Comparison of ENCODE assay signal across 26 mouse cellular contexts in the genomic region with DNA sequence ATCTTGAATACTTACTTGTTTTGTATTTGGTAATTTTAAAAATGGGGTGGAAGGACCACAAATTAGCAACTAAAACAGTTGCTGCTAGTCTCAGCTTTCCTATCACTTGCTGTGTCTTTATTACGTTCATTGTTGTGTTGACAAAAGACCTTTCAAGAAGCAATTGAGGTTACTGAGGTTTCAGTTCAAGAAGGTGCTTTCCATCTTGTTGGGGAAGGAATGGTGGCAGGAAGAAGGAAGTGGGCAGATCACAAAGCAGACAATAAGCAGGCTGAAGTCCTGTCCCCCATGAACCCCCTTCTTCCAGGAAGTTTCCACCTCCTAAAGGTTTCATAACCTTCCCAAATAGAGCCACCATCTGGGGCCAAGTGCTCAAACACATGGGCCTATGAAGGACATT.
DNase-seq lines count a peak whose midpoint lies in the region; ATAC-seq and TF ChIP-seq lines count a peak whose summit lies in the region.
"Had no signal": no experiment of that assay in that cellular context is flagged by ENCODE, and none has a peak within 500 bp of the region (broad histone marks: within the 10 kb centered on the region; RNA-seq: fewer than 3 reads in every experiment).

No protein-coding gene starts in this region.

- no peak for TF ChIP-seq POLR2A in spleen, adult 2 months (IDR thresholded peaks at IDR 0.05; ENCODE audit: low read depth, low read length)

- H3K36me3 ChIP-seq in spleen, adult 2 months (ENCODE audit: control insufficient read depth, insufficient read depth, low read length) = no peaks in the 10 kb centered on the region
- H3K36me3 ChIP-seq: intestine, embryonic 15.5 days had no signal

- peaks cover 5% of the 10 kb centered on the region for H3K4me1 ChIP-seq in spleen, adult 2 months (ENCODE audit: control insufficient read depth, insufficient read depth, insufficient read length)
- H3K4me1 ChIP-seq: embryonic facial prominence, embryonic 13.5 days; heart, embryonic 10.5 days; intestine, embryonic 15.5 days; limb, embryonic 12.5 days; midbrain, embryonic 10.5 days had no signal

- ATAC-seq in granulocyte monocyte progenitor cell, adult 5-6 weeks (replicated peaks; ENCODE audit: poor library complexity, severe bottlenecking) = peak; percentile 46; the same call in 1 of the 2 replicates
- ATAC-seq: intestine, embryonic 15.5 days; liver, postnatal 0 days; lung, postnatal 0 days had no signal

- peak; percentile 22 to 28 for DNase-seq in spleen, adult 2 months (ENCODE audit: low read depth in 1 of 2, low spot score in 2 of 2)
- no peak for DNase-seq in spleen, adult 12 weeks (ENCODE audit: low spot score)
- peak; percentile 47 to 49 for DNase-seq in CD8-positive naive resting alpha-beta T cell, adult 2 months (ENCODE audit: low read depth in 2 of 2, low spot score in 2 of 2)
- no peak for DNase-seq in layer of hippocampus, adult 2 months (ENCODE audit: low spot score in 2 of 2)
- DNase-seq in frontal cortex, postnatal 36 days (ENCODE audit: low spot score in 2 of 2) = no peak
- no peak for DNase-seq in right cerebral cortex, postnatal 36 days (ENCODE audit: low spot score in 2 of 2)
- DNase-seq: adrenal gland, adult 8-10 months; cerebellum, adult 18-20 months; cerebellum, postnatal 25 days; gastrocnemius, adult 2 months; heart, postnatal 4 days; kidney, adult 9 months; kidney, postnatal 25 days; layer of hippocampus, postnatal 36 days; liver, postnatal 0 days; thymus, adult 2 months had no signal

- H3K4me3 ChIP-seq in spleen, adult 2 months (ENCODE audit: extremely low read depth, insufficient read depth, insufficient read length) = no peak overlapping the region
- no peak overlapping the region for H3K4me3 ChIP-seq in layer of hippocampus, adult 2 months
- H3K4me3 ChIP-seq: embryonic facial prominence, embryonic 13.5 days; erythroblast, embryonic 14.5 days; forebrain, embryonic 12.5 days; gastrocnemius, adult 2 months; heart, embryonic 10.5 days; intestine, embryonic 15.5 days; limb, embryonic 12.5 days; midbrain, embryonic 10.5 days had no signal

- no peaks in the 10 kb centered on the region for H3K27me3 ChIP-seq in spleen, adult 2 months (ENCODE audit: control insufficient read depth, insufficient read depth, low read length)
- H3K27me3 ChIP-seq: embryonic facial prominence, embryonic 13.5 days; forebrain, embryonic 12.5 days; intestine, embryonic 15.5 days; limb, embryonic 12.5 days had no signal

- no peak overlapping the region for H3K27ac ChIP-seq in spleen, adult 2 months (ENCODE audit: insufficient read depth, low read length)
- no peak overlapping the region for H3K27ac ChIP-seq in layer of hippocampus, adult 2 months
- H3K27ac ChIP-seq: embryonic facial prominence, embryonic 13.5 days; forebrain, embryonic 12.5 days; gastrocnemius, adult 2 months; heart, embryonic 10.5 days; hindbrain, embryonic 14.5 days; intestine, embryonic 15.5 days; limb, embryonic 12.5 days; midbrain, embryonic 10.5 days had no signal

- WGBS in spleen, adult 2 months = 16% methylated on average over 1 of the region's 1 CpGs

- TF ChIP-seq CTCF in spleen, adult 2 months (IDR thresholded peaks at IDR 0.05; ENCODE audit: extremely low read depth, insufficient read depth, insufficient read length, insufficient replicate concordance) = no peak
- no peak for TF ChIP-seq CTCF in layer of hippocampus, adult 2 months (conservative IDR thresholded peaks at IDR 0.05)

Comparison
In these comparisons a context has a peak if more than half of its experiments do, and no peak if none do; other contexts are left out.
1. DNase-seq: peak in spleen, adult 2 months (2 of 2) and CD8-positive naive resting alpha-beta T cell, adult 2 months (2 of 2); none in spleen, adult 12 weeks (single experiment), layer of hippocampus, adult 2 months (0 of 2), frontal cortex, postnatal 36 days (0 of 2) and right cerebral cortex, postnatal 36 days (0 of 2).